Mouse (Mus musculus) urinary bladder, adult 2 months (tissue): ENCODE results near the gene Gpr153. TPM values are rescaled to one million over a fixed set of nuclear protein-coding genes. Genes with fewer than 3 reads are reported as not detected.

Experiments
- DNase-seq: peaks from one replicate; pipeline ENCODE4 v3.0.0; 2022; ENCODE audit warnings: low spot score
- polyA plus RNA-seq: library from polyadenylated mRNA; depleted of rRNA; stranded (reverse); fragments of >200 nt; gene quantifications from 2 replicates; pipeline ENCODE4 v1.2.3, GENCODE M21; 2012

Gpr153 gene
- polyA plus RNA-seq, 1 experiment, result 31.3 TPM

GRCm38 (mm10) chr4:152287317-152288120, 13.5 kb downstream of the Gpr153 start:
- no peak for DNase-seq

GRCm38 (mm10) chr4:152288398-152288945, 14.4 kb downstream of the Gpr153 start:
- DNase-seq, result no peak

- DNase-seq, result no peak
Observed at GRCm38 (mm10) chr4:152290385-152290784, 16.4 kb downstream of the Gpr153 start.

GRCm38 (mm10) chr4:152290991-152291390, 17.0 kb downstream of the Gpr153 start:
- DNase-seq, result no peak

- DNase-seq, result no peak
Observed at GRCm38 (mm10) chr4:152291562-152291961, 17.5 kb downstream of the Gpr153 start, which contains the start of gene Hes3. Gene Hes3, minus strand, starts transcription at chr4:152291662.

GRCm38 (mm10) chr4:152292102-152292765, 18.2 kb downstream of the Gpr153 start:
- DNase-seq, result no peak

GRCm38 (mm10) chr4:152294188-152294929, 20.3 kb downstream of the Gpr153 start:
- DNase-seq, result no peak

GRCm38 (mm10) chr4:152295916-152296315, 21.9 kb downstream of the Gpr153 start:
- DNase-seq, result no peak

- no peak for DNase-seq
Observed at GRCm38 (mm10) chr4:152296371-152296770, 22.3 kb downstream of the Gpr153 start.

GRCm38 (mm10) chr4:152296874-152297861, 23.1 kb downstream of the Gpr153 start, which contains the start of gene Icmt:
Gene Icmt, plus strand, starts transcription at chr4:152297227.
- peak; percentile 97 for DNase-seq

GRCm38 (mm10) chr4:152298836-152299235, 24.8 kb downstream of the Gpr153 start:
- DNase-seq, result no peak

- DNase-seq, result no peak
Observed at GRCm38 (mm10) chr4:152300375-152300774, 26.3 kb downstream of the Gpr153 start.

GRCm38 (mm10) chr4:152302012-152302411, 28.0 kb downstream of the Gpr153 start:
- no peak for DNase-seq

- DNase-seq, result no peak
Observed at GRCm38 (mm10) chr4:152303172-152303571, 29.1 kb downstream of the Gpr153 start.

- DNase-seq, result no peak
Observed at GRCm38 (mm10) chr4:152304685-152305084, 30.7 kb downstream of the Gpr153 start.

GRCm38 (mm10) chr4:152305991-152306390, 32.0 kb downstream of the Gpr153 start:
- DNase-seq, result no peak

- DNase-seq, result no peak
Observed at GRCm38 (mm10) chr4:152307542-152307941, 33.5 kb downstream of the Gpr153 start.

GRCm38 (mm10) chr4:152312186-152312585, 38.2 kb downstream of the Gpr153 start:
- DNase-seq, result no peak

GRCm38 (mm10) chr4:152313211-152313632, 39.2 kb downstream of the Gpr153 start:
- DNase-seq, result no peak

GRCm38 (mm10) chr4:152313934-152314333, 39.9 kb downstream of the Gpr153 start:
- DNase-seq, result no peak
